Mouse (Mus musculus) subcutaneous adipose tissue, adult 2 months (tissue): Measurements from ENCODE around the gene Alb. TPM values are rescaled to one million over a fixed set of nuclear protein-coding genes. Genes with fewer than 3 reads are reported as not detected.

Experiments used
- polyA plus RNA-seq: library from polyadenylated mRNA; depleted of rRNA; stranded (reverse); fragments of >200 nt; gene quantifications from 2 replicates; pipeline ENCODE4 v1.2.3, GENCODE M21; 2012; ENCODE audit warnings: low replicate concordance; rRNA removed

The Alb gene
- polyA plus RNA-seq, result 17.0 and 32.8 TPM in 2 replicates

DNA sequence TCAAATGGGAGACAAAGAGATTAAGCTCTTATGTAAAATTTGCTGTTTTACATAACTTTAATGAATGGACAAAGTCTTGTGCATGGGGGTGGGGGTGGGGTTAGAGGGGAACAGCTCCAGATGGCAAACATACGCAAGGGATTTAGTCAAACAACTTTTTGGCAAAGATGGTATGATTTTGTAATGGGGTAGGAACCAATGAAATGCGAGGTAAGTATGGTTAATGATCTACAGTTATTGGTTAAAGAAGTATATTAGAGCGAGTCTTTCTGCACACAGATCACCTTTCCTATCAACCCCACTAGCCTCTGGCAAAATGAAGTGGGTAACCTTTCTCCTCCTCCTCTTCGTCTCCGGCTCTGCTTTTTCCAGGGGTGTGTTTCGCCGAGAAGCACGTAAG is at the start of gene Alb:
TSS of gene Alb (plus strand) at position 279 of the 400 bp plus-strand sequence.

DNA sequence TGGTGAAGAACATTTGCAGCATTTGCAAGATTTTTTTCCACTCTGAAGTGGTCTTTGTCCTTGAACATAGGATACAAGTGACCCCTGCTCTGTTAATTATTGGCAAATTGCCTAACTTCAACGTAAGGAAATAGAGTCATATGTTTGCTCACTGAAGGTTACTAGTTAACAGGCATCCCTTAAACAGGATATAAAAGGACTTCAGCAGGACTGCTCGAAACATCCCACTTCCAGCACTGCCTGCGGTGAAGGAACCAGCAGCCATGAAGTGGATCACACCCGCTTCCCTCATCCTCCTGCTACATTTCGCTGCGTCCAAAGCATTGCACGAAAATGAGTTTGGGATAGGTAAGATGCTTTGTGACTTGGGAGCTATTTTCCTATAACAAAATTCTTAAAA is 29.8 kb downstream of the Alb start, which contains the start of gene Afp:
TSS of gene Afp (plus strand) at position 220 of the 400 bp plus-strand sequence.

DNA sequence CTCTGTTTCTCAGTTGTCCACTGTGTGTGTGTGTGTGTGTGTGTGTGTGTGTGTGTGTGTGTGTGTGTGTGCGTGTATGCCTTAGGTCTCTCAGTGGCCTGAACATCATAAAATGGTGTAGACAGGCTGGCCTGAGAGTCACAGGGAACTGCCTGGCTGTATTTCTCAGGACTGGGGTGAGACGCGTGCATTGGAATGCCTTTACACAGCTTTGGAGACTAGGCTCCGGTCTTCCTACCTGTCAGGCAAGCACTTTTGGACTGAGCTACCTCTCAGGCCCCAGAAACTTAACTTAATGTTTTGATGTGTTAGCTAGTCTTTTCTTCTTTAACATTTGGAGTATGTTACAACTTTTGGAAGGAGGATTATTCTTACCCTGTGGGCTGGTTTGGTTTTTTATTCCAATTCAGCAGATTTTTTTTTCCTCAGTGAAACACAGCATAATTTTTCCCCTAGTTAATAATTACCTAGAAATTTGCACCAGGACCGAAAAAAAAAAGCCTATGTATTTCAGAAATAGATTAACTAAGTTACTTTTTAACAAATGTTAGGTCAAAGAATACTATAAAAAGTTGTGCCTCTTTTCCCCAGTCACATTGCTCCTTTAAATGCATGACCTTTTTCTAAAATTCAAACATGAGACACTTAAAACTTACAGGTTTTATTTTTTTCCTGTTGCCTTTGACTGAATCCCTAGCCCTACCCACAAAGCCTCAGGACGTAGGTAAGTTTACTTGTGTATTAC is 57.8 kb downstream of the Alb start, which contains the start of gene Afm:
TSS of gene Afm (plus strand) at position 577 of the 745 bp plus-strand sequence.

Other genes with a start within 250 kb of the Alb start
- 32.6 and 36.1 TPM in 2 replicates for gene Cox18, start 236.9 kb upstream of the Alb start, polyA plus RNA-seq
- 32.5 and 46.9 TPM in 2 replicates for gene Ankrd17, start 94.3 kb upstream of the Alb start, polyA plus RNA-seq
- gene Gm9958, start 93.7 kb upstream of the Alb start, polyA plus RNA-seq, result 1.4 and 1.9 TPM in 2 replicates
- gene Afp, start 29.8 kb downstream of the Alb start, polyA plus RNA-seq, result not detected in 2 replicates
- not detected in 2 replicates for gene Afm, start 58.0 kb downstream of the Alb start, polyA plus RNA-seq
- gene 5830473C10Rik, start 100.2 kb downstream of the Alb start, polyA plus RNA-seq, result 0.06 TPM in 1 of 2 replicates, not detected in the other
- gene Rassf6, start 179.8 kb downstream of the Alb start, polyA plus RNA-seq, result 0.57 and 2.9 TPM in 2 replicates